Mouse (Mus musculus) lung, adult 2 months (tissue): ENCODE measurements at regions not wholly inside any gene's neighbourhood (a gene's known extent, or its start where the extent isn't known, plus 50 kb on each side); places are given as distances from the start of the nearest gene placed in this dataset.

ENCODE experiments used
- CTCF ChIP-seq: fragments of 200-500 bp; IDR thresholded peaks from 2 replicates; pipeline ENCODE4 v1.5.1; 2011; ENCODE audit warnings: mild to moderate bottlenecking, low read length, control low read depth; ENCODE audit not compliant: insufficient read depth
- POLR2A ChIP-seq: fragments of 200-500 bp; IDR thresholded peaks from 2 replicates; pipeline ENCODE4 v1.6.1; 2011; ENCODE audit warnings: low read depth, mild to moderate bottlenecking, control low read depth, low read length, borderline replicate concordance; ENCODE audit errors: extremely low read depth

- TF ChIP-seq CTCF: no peak
- TF ChIP-seq POLR2A: no peak
Observed at GRCm38 (mm10) chr8:31725430-31725829, 1703.1 kb upstream of the 5930422O12Rik start.
